Comparison of ENCODE assay signal across 10 mouse cellular contexts in genomic region chr1:128082800-128083199, GRCm38 (mm10). TPM values are rescaled to one million over a fixed set of nuclear protein-coding genes. Genes with fewer than 3 reads are reported as not detected.
A peak's percentile ranks its signal among the peaks of the same experiment; 100 is the strongest.
DNase-seq lines count a peak whose midpoint lies in the region; ATAC-seq and TF ChIP-seq lines count a peak whose summit lies in the region.
"Had no signal": no experiment of that assay in that cellular context is flagged by ENCODE, and none has a peak within 500 bp of the region (broad histone marks: within the 10 kb centered on the region; RNA-seq: fewer than 3 reads in every experiment).

No protein-coding gene starts in this region.

- no peak overlapping the region for H3K4me3 ChIP-seq in hindbrain, postnatal 0 days (ENCODE audit: low read length)
- H3K4me3 ChIP-seq in hindbrain, embryonic 10.5 days = no peak overlapping the region
- no peak overlapping the region for H3K4me3 ChIP-seq in liver, postnatal 0 days (ENCODE audit: low read depth, low read length)

- no peak for TF ChIP-seq EP300 in liver, postnatal 0 days (IDR thresholded peaks at IDR 0.05; ENCODE audit: low read depth)

- no peak for TF ChIP-seq CTCF in hindbrain, postnatal 0 days (IDR thresholded peaks at IDR 0.05; ENCODE audit: low read depth)
- no peak for TF ChIP-seq CTCF in liver, postnatal 0 days (IDR thresholded peaks at IDR 0.05; ENCODE audit: low read depth)

- H3K4me2 ChIP-seq in hindbrain, postnatal 0 days (ENCODE audit: low read depth, low read length) = no peak overlapping the region
- no peak overlapping the region for H3K4me2 ChIP-seq in liver, postnatal 0 days (ENCODE audit: low read depth, low read length)
- H3K4me2 ChIP-seq: lung, embryonic 14.5 days had no signal

- peak; percentile 19 to 28 for DNase-seq in cerebellum, postnatal 14 days
- no peak for DNase-seq in cerebellum, adult 9-11 months
- DNase-seq in hindbrain, postnatal 0 days (ENCODE audit: low spot score) = peak; percentile 53
- no peak for DNase-seq in hindbrain, embryonic 10.5 days (ENCODE audit: low spot score)
- peak; percentile 46 to 57 for DNase-seq in right cerebral cortex, postnatal 10 days (ENCODE audit: low spot score in 2 of 2)
- DNase-seq in right cerebral cortex, adult 18-20 months = no peak
- DNase-seq in liver, postnatal 0 days = peak; percentile 32
- DNase-seq: lung, embryonic 14.5 days; retina, postnatal 1 day had no signal

- 41% methylated on average over 7 of the region's 7 CpGs for WGBS in hindbrain, postnatal 0 days
- 77% methylated on average over 7 of the region's 7 CpGs for WGBS in hindbrain, embryonic 10.5 days
- 81% methylated on average over 7 of the region's 7 CpGs for WGBS in liver, postnatal 0 days (ENCODE audit: insufficient replicate concordance)

- no peaks in the 10 kb centered on the region for H3K4me1 ChIP-seq in hindbrain, postnatal 0 days (ENCODE audit: insufficient read depth, low read length)
- no peaks in the 10 kb centered on the region for H3K4me1 ChIP-seq in hindbrain, embryonic 10.5 days (replicated peaks)
- H3K4me1 ChIP-seq in liver, postnatal 0 days (ENCODE audit: insufficient read depth) = peaks cover 9% of the 10 kb centered on the region

- no peaks in the 10 kb centered on the region for H3K36me3 ChIP-seq in hindbrain, postnatal 0 days (ENCODE audit: insufficient read depth, low read length)
- H3K36me3 ChIP-seq in hindbrain, embryonic 10.5 days = peaks cover 35% of the 10 kb centered on the region
- no peaks in the 10 kb centered on the region for H3K36me3 ChIP-seq in liver, postnatal 0 days (replicated peaks; ENCODE audit: insufficient read depth, low read length)

- H3K27me3 ChIP-seq in hindbrain, postnatal 0 days (ENCODE audit: insufficient read depth, low read length) = no peaks in the 10 kb centered on the region
- no peaks in the 10 kb centered on the region for H3K27me3 ChIP-seq in hindbrain, embryonic 10.5 days (ENCODE audit: insufficient read depth, poor library complexity, severe bottlenecking)
- H3K27me3 ChIP-seq in liver, postnatal 0 days (ENCODE audit: insufficient read depth, low read length) = no peaks in the 10 kb centered on the region

- H3K9ac ChIP-seq in hindbrain, postnatal 0 days (replicated peaks; ENCODE audit: low read length) = no peak overlapping the region
- H3K9ac ChIP-seq in liver, postnatal 0 days (replicated peaks) = no peak overlapping the region
- H3K9ac ChIP-seq: lung, embryonic 14.5 days had no signal

- peak; percentile 70 for ATAC-seq in hindbrain, postnatal 0 days
- peak; percentile 71 for ATAC-seq in liver, postnatal 0 days
- ATAC-seq in erythroid progenitor cell, adult 5-6 weeks (replicated peaks; ENCODE audit: low FRiP score, poor library complexity, severe bottlenecking) = no peak

- peak overlapping the region; percentile 11; the same call in 1 of the 2 replicates for H3K27ac ChIP-seq in hindbrain, postnatal 0 days
- H3K27ac ChIP-seq in hindbrain, embryonic 10.5 days = no peak overlapping the region; the same call in 1 of the 2 replicates
- 0 out of 2 replicates have a peak overlapping the region, but pooled peaks have one; percentile 29 for H3K27ac ChIP-seq in liver, postnatal 0 days (ENCODE audit: low read depth)

- H3K9me3 ChIP-seq in hindbrain, postnatal 0 days (ENCODE audit: low read length) = no peaks in the 10 kb centered on the region
- no peaks in the 10 kb centered on the region for H3K9me3 ChIP-seq in hindbrain, embryonic 10.5 days
- H3K9me3 ChIP-seq in liver, postnatal 0 days (ENCODE audit: low read length) = no peaks in the 10 kb centered on the region

RNA-seq across cellular contexts. Expression of gene Zranb3, which starts 20.0 kb away (rescaled TPM):
- 8.9 and 10.3 TPM in 2 replicates for total RNA-seq in hindbrain, postnatal 0 days (2014; rRNA removed)
- polyA plus RNA-seq in hindbrain, postnatal 0 days (2015; fragmentation: Nextera tagmentation; extraction: Ambion mirVana) = 3.4 and 3.8 TPM in 2 replicates
- polyA plus RNA-seq in hindbrain, embryonic 10.5 days (2016; fragmentation: Nextera tagmentation; extraction: Ambion mirVana) = 10.4 and 15.6 TPM in 2 replicates
- 1.2 and 1.3 TPM in 2 replicates for polyA plus RNA-seq in liver, postnatal 0 days (2015; fragmentation: Nextera tagmentation; extraction: Ambion mirVana)
- 19.7 and 21.3 TPM in 2 replicates for total RNA-seq in erythroid progenitor cell, adult 5-6 weeks (2015; ENCODE audit: low replicate concordance)
- total RNA-seq in erythroid progenitor cell, adult 5-6 weeks (2017; ENCODE audit: low replicate concordance) = 24.9 and 27.8 TPM in 2 replicates

RNA-seq across cellular contexts. Expression of gene R3hdm1, which starts 20.3 kb away (rescaled TPM):
- 43.7 and 49.2 TPM in 2 replicates for total RNA-seq in hindbrain, postnatal 0 days (2014; rRNA removed)
- polyA plus RNA-seq in hindbrain, postnatal 0 days (2015; fragmentation: Nextera tagmentation; extraction: Ambion mirVana) = 87.7 and 90.7 TPM in 2 replicates
- 75.5 and 79.0 TPM in 2 replicates for polyA plus RNA-seq in hindbrain, embryonic 10.5 days (2016; fragmentation: Nextera tagmentation; extraction: Ambion mirVana)
- 21.7 and 22.6 TPM in 2 replicates for polyA plus RNA-seq in liver, postnatal 0 days (2015; fragmentation: Nextera tagmentation; extraction: Ambion mirVana)
- total RNA-seq in erythroid progenitor cell, adult 5-6 weeks (2015; ENCODE audit: low replicate concordance) = 261 and 269 TPM in 2 replicates
- total RNA-seq in erythroid progenitor cell, adult 5-6 weeks (2017; ENCODE audit: low replicate concordance) = 254 and 263 TPM in 2 replicates

Comparison
In these comparisons a context has a peak if more than half of its experiments do, and no peak if none do; other contexts are left out.
1. DNase-seq: peak in cerebellum, postnatal 14 days (2 of 2), hindbrain, postnatal 0 days (single experiment), right cerebral cortex, postnatal 10 days (2 of 2) and liver, postnatal 0 days (single experiment); none in cerebellum, adult 9-11 months (single experiment), hindbrain, embryonic 10.5 days (single experiment) and right cerebral cortex, adult 18-20 months (single experiment).